Mouse (Mus musculus) liver, adult 2 months (tissue): ENCODE results near the gene Gse1. TPM values are rescaled to one million over a fixed set of nuclear protein-coding genes. Genes with fewer than 3 reads are reported as not detected.

Experiments used
- DNase-seq: peaks from one replicate; pipeline ENCODE4 v3.0.0-alpha.2; 2011; ENCODE audit warnings: low read depth, low spot score; ENCODE audit errors: extremely low read depth
- H3K27ac ChIP-seq: fragments of 200-500 bp; replicated peaks from 2 replicates; pipeline ENCODE4 v1.5.1; 2012; ENCODE audit warnings: low read depth, mild to moderate bottlenecking, control low read depth, inconsistent platforms, low read length; ENCODE audit not compliant: insufficient read depth
- H3K27me3 ChIP-seq: fragments of 200-500 bp; 2 replicates; pipeline ENCODE4 v1.6.1; 2012; ENCODE audit warnings: mild to moderate bottlenecking, moderate library complexity, low read length, inconsistent platforms; ENCODE audit not compliant: control insufficient read depth, insufficient read depth
- H3K36me3 ChIP-seq: fragments of 200-500 bp; 2 replicates; pipeline ENCODE4 v1.6.1; 2012; ENCODE audit warnings: low read length, inconsistent platforms; ENCODE audit not compliant: control insufficient read depth, insufficient read depth
- H3K4me1 ChIP-seq: fragments of 200-500 bp; 2 replicates; pipeline ENCODE4 v1.6.1; 2011; ENCODE audit warnings: low read length; ENCODE audit not compliant: control insufficient read depth, insufficient read depth
- H3K4me3 ChIP-seq: fragments of 200-500 bp; 2 replicates; pipeline ENCODE4 v1.5.1; 2011; ENCODE audit warnings: low read depth, mild to moderate bottlenecking, control low read depth, low read length, moderate library complexity; ENCODE audit not compliant: insufficient read depth
- H3K79me2 ChIP-seq: fragments of 200-500 bp; 2 replicates; pipeline ENCODE4 v1.6.1; 2012; ENCODE audit warnings: inconsistent platforms, mild to moderate bottlenecking, low read length, moderate library complexity; ENCODE audit not compliant: control insufficient read depth, insufficient read depth
- H3K9ac ChIP-seq: fragments of 200-500 bp; 2 replicates; pipeline ENCODE4 v1.6.1; 2012; ENCODE audit warnings: low read depth, mild to moderate bottlenecking, control low read depth, inconsistent platforms, low read length
- CTCF ChIP-seq: fragments of 200-500 bp; IDR thresholded peaks from 2 replicates; pipeline ENCODE4 v1.5.1; 2011; ENCODE audit warnings: low read depth, low read length, control low read depth
- POLR2A ChIP-seq: fragments of 200-500 bp; IDR thresholded peaks from 2 replicates; pipeline ENCODE4 v1.6.1; 2011; ENCODE audit warnings: low read length, control low read depth; ENCODE audit not compliant: insufficient read depth; ENCODE audit errors: extremely low read depth
- WGBS: fragments of 180-500 bp; shearing (Covaris S2); methylation state at CpG from one replicate; pipeline ENCODE4 v1.1.7; 2018; 5-methylcytosine and 5-hydroxymethylcytosine counted together
- polyA plus RNA-seq: library from polyadenylated mRNA; depleted of rRNA; stranded (reverse); fragments of >200 nt; gene quantifications from 2 replicates; pipeline ENCODE4 v1.2.3, GENCODE M21; 2012
- total RNA-seq: library from RNA; depleted of rRNA; stranded (reverse); fragments of >200 nt; gene quantifications from 2 replicates; pipeline ENCODE4 v1.2.3, GENCODE M21; 2014

Gene Gse1
- total and polyA plus RNA-seq, 2 experiments, result 2.6 to 10.0 TPM

DNA sequence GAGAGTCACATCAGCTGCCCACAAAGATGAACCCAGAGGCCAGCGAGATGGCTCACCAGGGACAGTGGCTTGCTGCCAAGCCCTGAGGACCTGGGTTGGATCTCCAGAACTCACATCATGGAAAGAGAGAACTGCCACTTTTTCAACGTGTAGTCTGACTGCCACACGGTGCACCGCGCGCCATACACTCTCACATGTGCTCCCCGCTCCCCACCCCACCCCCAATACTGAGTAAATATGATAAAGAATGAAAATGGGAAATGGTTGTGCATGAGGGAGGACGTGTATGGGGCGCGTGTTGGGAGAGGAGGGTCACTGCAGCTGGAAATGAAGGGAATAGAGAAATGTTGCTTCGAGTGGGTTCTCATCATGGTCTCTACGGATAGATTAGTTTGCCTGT, 241.9 kb downstream of the Gse1 start:
- Histone ChIP-seq H3K4me1 (peaks cover 8% of the 10 kb centered on the region; the same call in 1 of the 2 replicates), H3K79me2 (no peaks in the 10 kb centered on the region), H3K4me3 (no peak overlapping the region), H3K27me3 (no peaks in the 10 kb centered on the region), H3K36me3 (no peaks in the 10 kb centered on the region), H3K27ac (no peak overlapping the region), H3K9ac (no peak overlapping the region)
- WGBS, result 90% methylated on average over 12 of the region's 12 CpGs
- no peak for DNase-seq
- TF ChIP-seq POLR2A, result no peak
- TF ChIP-seq CTCF, result no peak

DNA sequence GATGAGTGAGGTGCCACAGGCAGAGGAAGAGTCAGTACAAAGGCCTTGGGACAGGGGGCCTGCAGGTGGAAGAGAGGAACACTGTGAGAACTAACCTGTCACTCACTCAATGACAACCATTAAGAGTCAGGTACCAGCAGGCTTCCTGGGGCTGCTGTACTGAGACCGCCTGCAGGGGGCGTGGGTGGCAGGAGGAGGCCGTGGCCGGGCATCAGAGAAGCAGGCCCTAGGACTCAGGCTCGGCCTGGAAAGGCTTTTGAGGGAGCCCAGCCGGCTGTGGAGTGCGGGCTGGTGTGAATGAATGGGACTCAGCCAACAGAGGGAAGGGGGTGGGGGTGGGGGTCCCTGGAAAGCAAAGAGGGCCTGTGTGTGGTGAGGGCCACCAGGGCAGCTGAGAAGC, 242.9 kb downstream of the Gse1 start:
- Histone ChIP-seq H3K27me3 (no peaks in the 10 kb centered on the region), H3K4me1 (peaks cover 8% of the 10 kb centered on the region; the same call in 1 of the 2 replicates), H3K36me3 (no peaks in the 10 kb centered on the region), H3K9ac (no peak overlapping the region), H3K27ac (no peak overlapping the region), H3K4me3 (no peak overlapping the region), H3K79me2 (no peaks in the 10 kb centered on the region)
- DNase-seq, result no peak
- no peak for TF ChIP-seq POLR2A
- TF ChIP-seq CTCF, result peak; percentile 69
- 38% methylated on average over 7 of the region's 7 CpGs for WGBS

DNA sequence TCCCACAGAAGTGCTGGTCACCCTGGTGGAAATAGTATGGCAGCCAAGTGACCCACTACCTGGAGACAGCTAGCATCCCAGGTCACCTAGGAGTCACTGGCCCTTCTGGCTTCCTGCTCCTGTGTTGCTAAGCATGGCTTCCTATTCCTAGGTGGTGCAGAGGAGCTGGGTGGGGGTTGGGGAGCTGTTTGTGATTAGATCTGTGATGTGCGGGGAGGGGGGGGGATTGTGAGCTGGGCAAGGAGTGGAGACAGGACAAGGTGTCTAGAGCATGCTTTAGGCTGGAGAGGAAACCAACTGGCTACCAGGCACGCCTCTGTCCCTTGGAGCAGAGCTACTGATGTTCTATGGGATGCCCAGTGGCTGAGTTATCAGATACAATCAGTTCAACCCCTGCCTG, 243.5 kb downstream of the Gse1 start:
- TF ChIP-seq CTCF, result no peak
- no peak for TF ChIP-seq POLR2A
- peaks cover 8% of the 10 kb centered on the region; the same call in 1 of the 2 replicates for H3K4me1 ChIP-seq
- no peaks in the 10 kb centered on the region for H3K36me3 ChIP-seq

DNA sequence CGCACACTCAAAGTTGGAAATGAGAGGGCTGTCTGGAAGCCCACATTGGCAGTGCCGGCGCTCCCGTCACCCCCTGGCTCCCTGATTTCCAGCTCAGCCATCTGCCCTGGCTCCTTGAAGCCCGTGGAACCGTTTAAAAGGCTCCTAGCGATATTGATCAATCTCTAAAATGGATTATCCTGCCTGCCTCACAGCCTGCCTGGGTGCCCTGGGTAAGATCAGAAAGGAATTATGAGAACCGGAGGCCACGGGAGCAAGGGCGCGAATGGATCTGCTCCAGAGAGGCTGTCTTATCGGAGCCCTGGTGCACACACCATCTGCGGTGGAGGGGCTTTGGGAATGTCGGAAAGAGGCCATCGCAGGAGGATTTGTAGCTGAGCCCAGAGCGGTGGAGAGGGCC, 244.0 kb downstream of the Gse1 start:
- Histone ChIP-seq H3K27me3 (no peaks in the 10 kb centered on the region), H3K36me3 (no peaks in the 10 kb centered on the region), H3K4me1 (peaks cover 8% of the 10 kb centered on the region; the same call in 1 of the 2 replicates)

More for the DNA sequence above, 243.5 kb downstream of the Gse1 start:
- Histone ChIP-seq H3K27ac (no peak overlapping the region), H3K9ac (no peak overlapping the region), H3K4me3 (no peak overlapping the region), H3K79me2 (no peaks in the 10 kb centered on the region), H3K27me3 (no peaks in the 10 kb centered on the region)
- WGBS, result 82% methylated on average over 2 of the region's 2 CpGs
- no peak for DNase-seq

DNA sequence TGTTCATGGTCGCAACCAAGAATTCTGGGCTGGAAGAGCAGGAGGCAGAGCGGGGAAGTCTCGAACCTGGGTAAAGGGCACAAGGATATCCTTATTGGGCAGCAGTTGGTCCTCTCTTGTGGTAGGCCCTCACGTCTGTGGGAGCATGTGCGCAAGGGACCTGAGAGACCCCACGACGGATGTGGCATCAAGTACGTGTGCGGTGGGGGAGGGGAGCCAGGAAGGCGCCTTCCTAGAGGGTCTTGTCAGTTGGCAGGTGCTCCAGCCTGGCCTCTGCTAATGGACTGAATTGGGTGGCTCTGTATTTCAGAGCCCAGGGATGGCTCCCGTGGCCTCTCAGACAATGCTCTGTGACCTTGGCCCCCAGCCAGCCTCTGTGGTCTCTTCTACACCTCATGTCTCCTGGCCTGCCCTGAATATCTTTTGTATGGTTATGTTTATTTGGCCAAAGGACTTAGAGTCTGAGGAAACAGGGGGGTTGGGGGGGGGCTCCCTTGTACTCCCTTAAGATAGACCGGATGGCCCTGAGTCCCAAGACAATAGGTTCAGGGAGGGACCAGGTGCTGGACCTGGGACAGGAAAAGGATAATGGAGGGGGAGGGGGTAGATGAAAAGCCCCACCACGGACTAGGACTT, 245.6 kb downstream of the Gse1 start:
- DNase-seq, result no peak
- Histone ChIP-seq H3K4me1 (peaks cover 8% of the 10 kb centered on the region; the same call in 1 of the 2 replicates), H3K27ac (no peak overlapping the region), H3K4me3 (no peak overlapping the region), H3K9ac (no peak overlapping the region), H3K36me3 (no peaks in the 10 kb centered on the region), H3K27me3 (no peaks in the 10 kb centered on the region), H3K79me2 (no peaks in the 10 kb centered on the region)
- WGBS, result 81% methylated on average over 13 of the region's 13 CpGs
- TF ChIP-seq CTCF (no peak), POLR2A (no peak)

More for the DNA sequence above, 244.0 kb downstream of the Gse1 start:
- Histone ChIP-seq H3K9ac (no peak overlapping the region), H3K27ac (no peak overlapping the region), H3K4me3 (no peak overlapping the region), H3K79me2 (no peaks in the 10 kb centered on the region)
- WGBS, result 83% methylated on average over 16 of the region's 16 CpGs
- DNase-seq, result no peak
- TF ChIP-seq CTCF, result no peak
- TF ChIP-seq POLR2A, result no peak
